Mouse (Mus musculus): ENCODE measurements around the gene Eml3. TPM values are rescaled to one million over a fixed set of nuclear protein-coding genes. Genes with fewer than 3 reads are reported as not detected.
A peak's percentile ranks its signal among the peaks of the same experiment; 100 is the strongest.

The Eml3 gene
- polyA plus RNA-seq, 1 experiment, result 72.3 TPM

GRCm38 (mm10) chr19:8941515-8942217 is 12.3 kb downstream of the Eml3 start, which contains the start of gene Mta2:
Mta2 (plus strand) TSS chr19:8941875.
- under 1% methylated on average over 64 of the region's 64 CpGs for WGBS
- H3K4me3 ChIP-seq (ENCODE audit: extremely low read depth, insufficient read depth, insufficient read length), result peak within 1 kb of the TSS; percentile 93
- peaks cover 17% of the 10 kb centered on the region for H3K4me1 ChIP-seq (ENCODE audit: control insufficient read depth, insufficient read depth, insufficient read length)
- peak within 1 kb of the TSS; percentile 99 for H3K27ac ChIP-seq (ENCODE audit: insufficient read depth, low read length)
- DNase-seq (ENCODE audit: low read depth in 1 of 2, low spot score in 2 of 2), result peak; percentile 95 to 97
- peak; percentile 89 for TF ChIP-seq POLR2A (IDR thresholded peaks at IDR 0.05; ENCODE audit: low read depth, low read length)
- TF ChIP-seq CTCF (IDR thresholded peaks at IDR 0.05; ENCODE audit: extremely low read depth, insufficient read depth, insufficient read length, insufficient replicate concordance), result no peak
- H3K36me3 ChIP-seq (ENCODE audit: control insufficient read depth, insufficient read depth, low read length), result peaks cover 30% of the 10 kb centered on the region
- H3K27me3 ChIP-seq (ENCODE audit: control insufficient read depth, insufficient read depth, low read length), result no peaks in the 10 kb centered on the region

- peak in 1 of 2 experiments; percentile 54 for DNase-seq (ENCODE audit: low read depth in 1 of 2, low spot score in 2 of 2)
- TF ChIP-seq POLR2A (IDR thresholded peaks at IDR 0.05; ENCODE audit: low read depth, low read length) (peak; percentile 20; the same call in 1 of the 2 replicates), CTCF (IDR thresholded peaks at IDR 0.05; ENCODE audit: extremely low read depth, insufficient read depth, insufficient read length, insufficient replicate concordance) (no peak)
- peaks cover 17% of the 10 kb centered on the region for H3K4me1 ChIP-seq (ENCODE audit: control insufficient read depth, insufficient read depth, insufficient read length)
- H3K27me3 ChIP-seq (ENCODE audit: control insufficient read depth, insufficient read depth, low read length), result no peaks in the 10 kb centered on the region
- peaks cover 32% of the 10 kb centered on the region for H3K36me3 ChIP-seq (ENCODE audit: control insufficient read depth, insufficient read depth, low read length)
- H3K4me3 ChIP-seq (ENCODE audit: extremely low read depth, insufficient read depth, insufficient read length), result peak overlapping the region; percentile 93
- WGBS, result under 1% methylated on average over 46 of the region's 46 CpGs
- peak overlapping the region; percentile 99 for H3K27ac ChIP-seq (ENCODE audit: insufficient read depth, low read length)
Measured at GRCm38 (mm10) chr19:8942276-8942964, 13.1 kb downstream of the Eml3 start.

- 35% methylated on average over 2 of the region's 2 CpGs for WGBS
- Histone ChIP-seq H3K4me1 (ENCODE audit: control insufficient read depth, insufficient read depth, insufficient read length) (peaks cover 17% of the 10 kb centered on the region), H3K4me3 (ENCODE audit: extremely low read depth, insufficient read depth, insufficient read length) (peak overlapping the region; percentile 93), H3K27ac (ENCODE audit: insufficient read depth, low read length) (no peak overlapping the region), H3K27me3 (ENCODE audit: control insufficient read depth, insufficient read depth, low read length) (no peaks in the 10 kb centered on the region), H3K36me3 (ENCODE audit: control insufficient read depth, insufficient read depth, low read length) (peaks cover 36% of the 10 kb centered on the region)
- no peak for DNase-seq (ENCODE audit: low read depth in 1 of 2, low spot score in 2 of 2)
- TF ChIP-seq POLR2A (IDR thresholded peaks at IDR 0.05; ENCODE audit: low read depth, low read length), result no peak
- TF ChIP-seq CTCF (IDR thresholded peaks at IDR 0.05; ENCODE audit: extremely low read depth, insufficient read depth, insufficient read length, insufficient replicate concordance), result no peak
Measured at GRCm38 (mm10) chr19:8943047-8943446, 13.7 kb downstream of the Eml3 start.

- Histone ChIP-seq H3K27ac (ENCODE audit: insufficient read depth, low read length) (peak overlapping the region; percentile 5; the same call in 1 of the 2 replicates), H3K4me1 (ENCODE audit: control insufficient read depth, insufficient read depth, insufficient read length) (peaks cover 17% of the 10 kb centered on the region), H3K27me3 (ENCODE audit: control insufficient read depth, insufficient read depth, low read length) (no peaks in the 10 kb centered on the region), H3K36me3 (ENCODE audit: control insufficient read depth, insufficient read depth, low read length) (peaks cover 41% of the 10 kb centered on the region), H3K4me3 (ENCODE audit: extremely low read depth, insufficient read depth, insufficient read length) (no peak overlapping the region)
- no peak for DNase-seq (ENCODE audit: low read depth in 1 of 2, low spot score in 2 of 2)
- 19% methylated on average over 5 of the region's 5 CpGs for WGBS
- TF ChIP-seq CTCF (IDR thresholded peaks at IDR 0.05; ENCODE audit: extremely low read depth, insufficient read depth, insufficient read length, insufficient replicate concordance), result no peak
- TF ChIP-seq POLR2A (IDR thresholded peaks at IDR 0.05; ENCODE audit: low read depth, low read length), result no peak
Measured at GRCm38 (mm10) chr19:8944062-8944461, 14.7 kb downstream of the Eml3 start.

- peak in 1 of 2 experiments; percentile 43 for DNase-seq (ENCODE audit: low read depth in 1 of 2, low spot score in 2 of 2)
- Histone ChIP-seq H3K36me3 (ENCODE audit: control insufficient read depth, insufficient read depth, low read length) (peaks cover 44% of the 10 kb centered on the region), H3K4me1 (ENCODE audit: control insufficient read depth, insufficient read depth, insufficient read length) (peaks cover 17% of the 10 kb centered on the region), H3K4me3 (ENCODE audit: extremely low read depth, insufficient read depth, insufficient read length) (no peak overlapping the region), H3K27ac (ENCODE audit: insufficient read depth, low read length) (no peak overlapping the region), H3K27me3 (ENCODE audit: control insufficient read depth, insufficient read depth, low read length) (no peaks in the 10 kb centered on the region)
- WGBS, result 20% methylated on average over 5 of the region's 5 CpGs
- TF ChIP-seq CTCF (IDR thresholded peaks at IDR 0.05; ENCODE audit: extremely low read depth, insufficient read depth, insufficient read length, insufficient replicate concordance), result no peak
- TF ChIP-seq POLR2A (IDR thresholded peaks at IDR 0.05; ENCODE audit: low read depth, low read length), result no peak
Measured at GRCm38 (mm10) chr19:8944750-8945149, 15.4 kb downstream of the Eml3 start.

- WGBS, result 74% methylated on average over 6 of the region's 6 CpGs
- Histone ChIP-seq H3K4me3 (ENCODE audit: extremely low read depth, insufficient read depth, insufficient read length) (no peak overlapping the region), H3K36me3 (ENCODE audit: control insufficient read depth, insufficient read depth, low read length) (peaks cover 46% of the 10 kb centered on the region), H3K27me3 (ENCODE audit: control insufficient read depth, insufficient read depth, low read length) (no peaks in the 10 kb centered on the region), H3K4me1 (ENCODE audit: control insufficient read depth, insufficient read depth, insufficient read length) (peaks cover 17% of the 10 kb centered on the region), H3K27ac (ENCODE audit: insufficient read depth, low read length) (no peak overlapping the region)
- DNase-seq (ENCODE audit: low read depth in 1 of 2, low spot score in 2 of 2), result no peak
- no peak for TF ChIP-seq POLR2A (IDR thresholded peaks at IDR 0.05; ENCODE audit: low read depth, low read length)
- TF ChIP-seq CTCF (IDR thresholded peaks at IDR 0.05; ENCODE audit: extremely low read depth, insufficient read depth, insufficient read length, insufficient replicate concordance), result no peak
Measured at GRCm38 (mm10) chr19:8945251-8945650, 15.9 kb downstream of the Eml3 start.

All from spleen, adult 2 months (tissue).